Mouse (Mus musculus): ENCODE measurements around the gene Tmem60.

Tmem60 gene

GRCm38 (mm10) chr5:20881915-20882800 is at the start of gene Tmem60, which contains the start of gene Phtf2:
Tmem60 (plus strand) TSS chr5:20882191.
Phtf2 (minus strand) TSS chr5:20882124.
- DNase-seq (ENCODE audit: low read depth) = peak; percentile 98

GRCm38 (mm10) chr5:20834399-20834798 is 47.6 kb upstream of the Tmem60 start:
- DNase-seq (ENCODE audit: low read depth) = no peak

GRCm38 (mm10) chr5:20837082-20837481 is 44.9 kb upstream of the Tmem60 start:
- DNase-seq (ENCODE audit: low read depth) = no peak

- no peak for DNase-seq (ENCODE audit: low read depth)
These were observed 38.6 kb upstream of the Tmem60 start for GRCm38 (mm10) chr5:20843405-20843804.

- DNase-seq (ENCODE audit: low read depth) = no peak
These were observed 38.2 kb upstream of the Tmem60 start for GRCm38 (mm10) chr5:20843816-20844215.

GRCm38 (mm10) chr5:20847010-20847409 is 35.0 kb upstream of the Tmem60 start:
- no peak for DNase-seq (ENCODE audit: low read depth)

- DNase-seq (ENCODE audit: low read depth) = no peak
These were observed 26.9 kb upstream of the Tmem60 start for GRCm38 (mm10) chr5:20855066-20855465.

GRCm38 (mm10) chr5:20858404-20858803 is 23.6 kb upstream of the Tmem60 start:
- DNase-seq (ENCODE audit: low read depth) = no peak

GRCm38 (mm10) chr5:20860565-20860964 is 21.4 kb upstream of the Tmem60 start:
- DNase-seq (ENCODE audit: low read depth) = no peak

GRCm38 (mm10) chr5:20861901-20862300 is 20.1 kb upstream of the Tmem60 start:
- DNase-seq (ENCODE audit: low read depth) = no peak

- no peak for DNase-seq (ENCODE audit: low read depth)
These were observed 17.6 kb upstream of the Tmem60 start for GRCm38 (mm10) chr5:20864216-20864969.

GRCm38 (mm10) chr5:20865193-20865755 is 16.7 kb upstream of the Tmem60 start:
- no peak for DNase-seq (ENCODE audit: low read depth)

- no peak for DNase-seq (ENCODE audit: low read depth)
These were observed 8.8 kb upstream of the Tmem60 start for GRCm38 (mm10) chr5:20873146-20873545.

GRCm38 (mm10) chr5:20876934-20877426 is 5.0 kb upstream of the Tmem60 start:
- no peak for DNase-seq (ENCODE audit: low read depth)

- no peak for DNase-seq (ENCODE audit: low read depth)
These were observed 1.6 kb upstream of the Tmem60 start for GRCm38 (mm10) chr5:20880386-20880785.

GRCm38 (mm10) chr5:20880797-20881775 is 905 bp upstream of the Tmem60 start:
- no peak for DNase-seq (ENCODE audit: low read depth)

GRCm38 (mm10) chr5:20884036-20884620 is 2.1 kb downstream of the Tmem60 start:
- DNase-seq (ENCODE audit: low read depth) = no peak

GRCm38 (mm10) chr5:20897446-20898167 is 15.6 kb downstream of the Tmem60 start:
- DNase-seq (ENCODE audit: low read depth) = peak; percentile 81

- DNase-seq (ENCODE audit: low read depth) = no peak
These were observed 22.7 kb downstream of the Tmem60 start for GRCm38 (mm10) chr5:20904647-20905046.

GRCm38 (mm10) chr5:20905437-20905836 is 23.4 kb downstream of the Tmem60 start:
- no peak for DNase-seq (ENCODE audit: low read depth)

Measured in c-Kit-positive CD71-positive TER-119-negative erythroid progenitor cells, embryonic 14.5 days (primary cell).